Mouse (Mus musculus): Measurements from ENCODE around the gene Pla2g2d.

Pla2g2d gene

DNA sequence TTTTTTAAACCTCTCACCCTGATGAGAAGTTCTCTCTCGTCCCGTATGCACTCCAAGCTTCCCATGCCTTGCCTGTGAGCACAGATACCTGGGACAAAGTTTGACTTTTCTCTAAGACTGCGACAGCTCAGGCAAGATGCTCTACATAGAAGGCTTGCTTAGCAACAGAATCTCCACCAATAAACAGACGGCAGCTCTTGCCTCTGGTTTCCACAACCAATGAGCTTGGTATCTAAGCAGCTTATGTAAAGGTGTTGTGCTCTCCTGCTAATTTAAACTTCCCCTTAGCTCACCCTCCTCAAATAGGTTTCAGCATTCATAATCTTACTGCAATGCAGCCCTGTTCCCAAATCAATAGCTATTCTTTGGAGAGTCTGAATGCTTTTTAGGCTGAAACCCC is 26.1 kb downstream of the Pla2g2d start:
- ChIA-PET POLR2A (interaction anchor here in 3 of 4 experiments (0.9 to 1.9 kb wide), 6 partner anchors 11 to 1603 kb away, joined by 3 to 5 read pairs (median 3); no protein-coding TSS in a partner anchor), CTCF (interaction anchor here in 1 of 4 experiments (0.5 to 0.6 kb wide), 2 partner anchors 42 to 314 kb away, joined by 3 to 4 read pairs; no protein-coding TSS in a partner anchor)

DNA sequence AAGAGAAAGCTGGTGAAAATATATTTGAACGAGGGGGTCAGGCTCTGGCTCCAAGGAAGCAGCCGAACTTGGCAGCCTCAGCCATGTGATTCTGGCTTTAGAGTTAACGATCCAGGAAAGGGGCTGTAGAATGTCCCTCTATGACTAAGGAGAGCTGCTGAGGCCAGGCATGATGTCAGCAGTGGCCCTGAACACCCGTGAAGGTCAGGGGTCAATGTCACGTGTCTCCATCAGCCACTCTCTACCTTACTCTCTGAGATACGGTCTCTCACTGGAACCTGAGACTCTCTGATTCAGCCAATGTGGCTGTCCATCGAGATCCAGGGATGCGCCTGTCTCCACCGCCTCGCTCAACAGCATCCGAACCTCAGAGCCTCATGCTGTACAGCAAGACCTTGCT is 27.4 kb downstream of the Pla2g2d start:
- CTCF ChIA-PET = no interaction called here
- POLR2A ChIA-PET = interaction anchor here in 1 of 4 experiments (0.7 to 1.9 kb wide), 4 partner anchors 10 to 66 kb away, joined by 3 to 5 read pairs (median 4); no protein-coding TSS in a partner anchor

DNA sequence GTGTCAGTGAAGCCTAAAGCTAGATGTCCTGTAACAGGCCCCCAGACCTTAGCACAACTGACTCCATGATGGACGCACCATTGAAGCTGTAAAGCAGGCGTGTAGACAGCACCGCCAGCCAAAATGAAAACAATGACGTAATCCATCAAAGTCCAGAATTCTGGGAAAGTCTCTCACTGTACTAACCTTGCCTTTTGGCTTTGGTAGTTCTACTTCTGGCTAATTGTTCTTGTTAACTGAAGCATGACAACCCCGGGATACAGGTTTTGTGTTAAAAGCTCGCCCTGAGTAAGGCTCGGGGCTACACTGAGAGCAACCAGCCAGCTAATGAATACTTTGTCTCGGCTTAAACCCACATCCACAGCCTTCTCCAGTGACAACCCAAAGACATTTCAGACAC is 29.7 kb downstream of the Pla2g2d start:
- POLR2A ChIA-PET = interaction anchor here in 3 of 4 experiments (0.7 to 3.2 kb wide), 13 partner anchors 8 to 409 kb away, joined by 3 to 20 read pairs (median 4); partner anchors contain the start of gene Fam43b (in 1 of the 3)

DNA sequence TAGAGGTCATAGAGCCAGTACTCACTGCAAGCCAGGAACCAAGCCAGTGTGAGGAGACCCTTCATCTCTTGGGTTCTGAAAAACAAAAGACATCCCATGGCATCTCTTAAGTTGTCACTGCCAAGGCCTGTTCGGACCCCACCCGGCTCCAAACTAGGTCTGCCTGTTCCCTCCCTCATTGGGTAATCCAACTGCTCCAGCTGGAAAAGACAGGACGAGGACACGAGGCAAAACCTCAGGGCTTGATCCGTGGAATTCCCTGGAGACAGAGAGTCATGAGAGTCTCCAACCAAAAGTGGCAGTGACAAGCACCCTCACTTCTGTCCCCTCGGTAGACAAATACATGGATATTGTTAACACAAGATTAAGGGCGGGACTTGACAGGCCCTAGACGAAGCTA is 30.6 kb downstream of the Pla2g2d start:
- ChIA-PET POLR2A (interaction anchor here in 3 of 4 experiments (0.7 to 3.2 kb wide), 9 partner anchors 9 to 81 kb away, joined by 3 to 20 read pairs (median 4); no protein-coding TSS in a partner anchor), CTCF (interaction anchor here in 2 of 4 experiments (0.6 to 1.3 kb wide), 4 partner anchors 8 to 480 kb away, joined by 3 to 4 read pairs (median 3); no protein-coding TSS in a partner anchor)

More for the DNA sequence above, 29.7 kb downstream of the Pla2g2d start:
- CTCF ChIA-PET = interaction anchor here in 2 of 4 experiments (0.6 to 1.3 kb wide), 5 partner anchors 8 to 479 kb away, joined by 3 to 4 read pairs (median 3); no protein-coding TSS in a partner anchor

DNA sequence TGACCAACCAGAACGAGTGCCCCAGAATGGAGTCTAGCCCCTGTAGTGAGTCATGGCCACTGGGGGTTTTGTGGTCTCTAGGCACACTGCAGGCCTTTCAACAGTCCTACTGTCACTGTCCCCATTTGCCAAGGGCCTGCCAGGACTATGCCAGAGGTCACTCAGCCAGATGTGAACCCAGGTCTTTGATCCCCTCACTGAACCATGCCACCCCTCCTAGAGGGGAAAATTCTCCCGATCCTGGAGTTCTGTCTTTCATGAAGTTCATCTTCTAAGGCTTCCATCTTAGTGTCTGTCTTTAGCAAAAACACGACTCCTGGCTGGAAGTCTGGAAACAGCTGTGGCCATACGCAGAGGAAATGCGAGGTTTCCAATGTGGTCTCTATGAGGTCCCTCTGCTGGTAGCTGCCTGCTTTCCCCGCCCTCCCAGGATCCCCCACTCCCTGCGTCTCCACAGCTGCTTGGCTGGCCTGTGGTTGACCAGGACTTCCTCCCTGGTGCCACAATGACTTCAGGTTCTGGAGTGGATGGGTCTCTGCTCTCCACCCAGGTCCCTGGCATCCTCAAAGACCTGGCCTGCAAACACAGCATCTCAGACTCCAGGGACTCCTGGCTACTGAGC is 31.5 kb downstream of the Pla2g2d start:
- POLR2A ChIA-PET = interaction anchor here in 3 of 4 experiments (0.5 to 3.2 kb wide), 3 partner anchors 12 to 358 kb away, joined by 3 to 20 read pairs (median 3); no protein-coding TSS in a partner anchor
- CTCF ChIA-PET = interaction anchor here in 2 of 4 experiments (0.6 kb wide), 2 partner anchors 13 to 20 kb away, joined by 3 read pairs; no protein-coding TSS in a partner anchor

DNA sequence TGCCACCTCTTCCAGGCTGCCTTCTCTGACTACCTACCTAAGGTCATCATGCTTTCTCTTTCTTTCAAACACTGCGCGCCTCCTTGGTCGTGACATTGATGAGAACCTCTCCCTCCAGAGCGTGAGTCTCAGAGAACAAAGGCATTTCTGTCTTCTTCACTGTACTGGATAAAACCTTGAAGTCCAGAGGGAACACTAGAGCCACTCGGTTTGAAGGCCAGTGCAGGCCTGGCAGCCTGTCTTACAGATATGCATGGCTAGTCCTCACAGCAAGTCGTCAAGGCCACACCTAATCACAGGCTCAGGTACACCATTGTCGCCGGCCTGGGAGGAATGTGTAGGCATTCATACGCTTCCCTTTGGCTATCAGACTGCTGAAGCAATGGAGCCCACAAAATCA is 40.6 kb downstream of the Pla2g2d start:
- ChIA-PET POLR2A (interaction anchor here in 3 of 4 experiments (0.6 to 1.7 kb wide), 4 partner anchors 11 to 1873 kb away, joined by 3 to 11 read pairs (median 4); no protein-coding TSS in a partner anchor), CTCF (no interaction called here)

DNA sequence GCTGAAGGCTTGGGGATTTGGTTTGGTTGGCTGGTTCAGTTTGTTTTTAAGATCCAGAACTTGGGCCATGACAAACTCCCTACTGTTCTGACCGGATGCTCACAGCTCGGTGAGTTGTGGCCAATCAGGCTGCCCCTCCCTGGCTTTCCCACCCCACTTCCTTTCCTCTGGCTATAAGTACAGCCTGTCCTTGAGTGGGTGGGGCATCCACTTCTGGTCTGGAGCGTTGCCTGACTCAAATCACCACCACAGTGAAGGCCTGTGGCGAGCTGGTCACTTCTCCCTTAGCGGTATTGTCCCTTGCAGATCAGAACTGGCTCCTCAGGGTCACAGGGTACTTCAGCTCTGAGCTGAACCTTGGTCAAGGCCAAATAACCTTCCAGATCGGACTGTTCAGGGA is 42.2 kb downstream of the Pla2g2d start:
- CTCF ChIA-PET = interaction anchor here in 2 of 4 experiments (0.6 to 1.5 kb wide), 3 partner anchors 22 to 985 kb away, joined by 3 to 6 read pairs (median 5); no protein-coding TSS in a partner anchor
- POLR2A ChIA-PET = interaction anchor here in 2 of 4 experiments (0.9 to 2.2 kb wide), 4 partner anchors 14 to 24 kb away, joined by 3 to 4 read pairs (median 4); no protein-coding TSS in a partner anchor

DNA sequence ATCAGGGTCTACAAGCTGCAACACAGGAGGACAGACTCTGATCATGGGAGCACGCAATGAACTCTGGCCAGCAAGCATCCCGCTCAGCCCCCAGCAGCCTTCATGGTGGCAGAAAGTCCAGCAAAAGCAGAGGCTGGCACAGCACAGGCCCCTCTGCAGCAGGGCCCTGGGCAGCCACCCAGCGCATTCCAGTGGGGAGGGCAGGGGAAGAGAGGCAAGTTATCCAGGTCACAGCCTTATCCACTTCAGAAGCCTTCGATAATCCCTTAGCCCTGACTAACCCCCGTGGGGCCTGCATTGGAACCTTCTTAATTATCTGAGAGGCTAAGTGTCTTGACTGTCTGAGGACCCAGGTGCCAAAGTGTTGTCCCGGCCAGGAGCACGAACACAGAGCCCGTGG is 43.6 kb downstream of the Pla2g2d start:
- ChIA-PET POLR2A (interaction anchor here in 2 of 4 experiments (0.6 to 1.3 kb wide), 2 partner anchors 17 kb away, joined by 3 to 8 read pairs; no protein-coding TSS in a partner anchor), CTCF (interaction anchor here in 1 of 4 experiments (0.5 kb wide), 1 partner anchor 269 kb away, joined by 3 read pairs; no protein-coding TSS in a partner anchor)

DNA sequence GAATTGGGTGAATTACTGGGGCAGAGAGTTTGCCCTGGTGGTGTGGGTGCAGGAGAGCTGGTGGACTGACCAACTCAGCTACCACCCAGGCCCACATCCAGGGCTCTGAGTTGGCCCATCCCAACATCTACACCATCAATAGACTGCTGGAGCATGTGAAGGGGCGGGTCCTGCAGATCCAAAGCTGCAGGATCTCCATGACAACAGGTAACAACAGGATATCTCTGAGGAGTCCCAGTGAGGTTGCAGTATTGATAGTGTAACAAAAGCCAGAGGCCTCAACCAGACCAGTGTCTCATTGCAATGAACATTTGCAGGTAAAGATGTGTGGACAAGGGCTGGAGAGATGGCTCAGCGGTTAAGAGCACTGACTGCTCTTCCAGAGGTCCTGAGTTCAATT is 45.5 kb downstream of the Pla2g2d start:
- ChIA-PET POLR2A (interaction anchor here in 1 of 4 experiments (1.5 kb wide), 1 partner anchor 16 kb away, joined by 4 read pairs; no protein-coding TSS in a partner anchor), CTCF (interaction anchor here in 2 of 4 experiments (1.0 to 1.1 kb wide), 3 partner anchors 35 to 321 kb away, joined by 3 read pairs; no protein-coding TSS in a partner anchor)

DNA sequence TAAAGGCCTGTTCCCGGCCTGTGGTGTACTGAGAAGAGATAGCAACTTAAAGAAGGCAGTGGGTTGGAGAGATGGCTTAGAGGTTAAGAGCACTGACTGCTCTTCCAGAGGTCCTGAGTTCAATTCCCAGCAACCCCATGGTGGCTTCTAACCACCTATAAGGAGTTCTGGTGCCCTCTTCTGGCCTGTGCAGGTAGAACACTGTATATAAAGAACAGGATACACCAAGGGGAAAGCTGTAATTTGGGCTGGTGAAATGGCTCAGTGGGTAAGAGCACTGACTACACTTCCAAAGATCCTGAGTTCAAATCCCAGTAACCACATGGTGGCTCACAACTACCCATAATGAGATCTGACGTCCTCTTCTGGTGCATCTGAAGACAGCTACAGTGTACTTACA is 48.6 kb downstream of the Pla2g2d start:
- CTCF ChIA-PET = interaction anchor here (0.6 to 2.0 kb wide), 19 partner anchors 27 to 498 kb away, joined by 3 to 11 read pairs (median 4); partner anchors contain the start of gene Pink1 (in 1 of the 4)

DNA sequence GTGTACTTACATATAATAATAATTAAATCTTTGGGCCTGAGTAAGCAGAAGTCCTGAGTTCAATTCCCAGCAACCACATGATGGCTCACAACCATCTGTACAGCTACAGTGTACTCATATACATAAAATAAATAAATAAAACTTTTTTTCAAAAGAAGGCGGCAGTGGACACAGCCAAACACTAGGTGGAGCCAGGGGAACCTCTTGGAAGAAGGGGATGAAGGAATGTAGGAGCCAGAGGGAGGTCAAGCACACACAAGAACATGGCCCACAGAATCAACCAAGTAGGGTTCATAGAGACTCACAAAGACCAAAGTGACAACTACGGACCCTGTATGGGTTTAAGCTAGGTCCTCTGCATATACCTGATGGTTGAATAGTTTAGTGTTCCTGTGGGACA is 49.1 kb downstream of the Pla2g2d start:
- CTCF ChIA-PET = interaction anchor here (0.6 to 2.0 kb wide), 17 partner anchors 26 to 498 kb away, joined by 3 to 11 read pairs (median 4); partner anchors contain the start of gene Pink1 (in 1 of the 4)

More for the DNA sequence above, 48.6 kb downstream of the Pla2g2d start:
- POLR2A ChIA-PET = interaction anchor here in 1 of 4 experiments (0.7 to 1.2 kb wide), 3 partner anchors 9 to 1140 kb away, joined by 3 to 4 read pairs (median 3); no protein-coding TSS in a partner anchor

DNA sequence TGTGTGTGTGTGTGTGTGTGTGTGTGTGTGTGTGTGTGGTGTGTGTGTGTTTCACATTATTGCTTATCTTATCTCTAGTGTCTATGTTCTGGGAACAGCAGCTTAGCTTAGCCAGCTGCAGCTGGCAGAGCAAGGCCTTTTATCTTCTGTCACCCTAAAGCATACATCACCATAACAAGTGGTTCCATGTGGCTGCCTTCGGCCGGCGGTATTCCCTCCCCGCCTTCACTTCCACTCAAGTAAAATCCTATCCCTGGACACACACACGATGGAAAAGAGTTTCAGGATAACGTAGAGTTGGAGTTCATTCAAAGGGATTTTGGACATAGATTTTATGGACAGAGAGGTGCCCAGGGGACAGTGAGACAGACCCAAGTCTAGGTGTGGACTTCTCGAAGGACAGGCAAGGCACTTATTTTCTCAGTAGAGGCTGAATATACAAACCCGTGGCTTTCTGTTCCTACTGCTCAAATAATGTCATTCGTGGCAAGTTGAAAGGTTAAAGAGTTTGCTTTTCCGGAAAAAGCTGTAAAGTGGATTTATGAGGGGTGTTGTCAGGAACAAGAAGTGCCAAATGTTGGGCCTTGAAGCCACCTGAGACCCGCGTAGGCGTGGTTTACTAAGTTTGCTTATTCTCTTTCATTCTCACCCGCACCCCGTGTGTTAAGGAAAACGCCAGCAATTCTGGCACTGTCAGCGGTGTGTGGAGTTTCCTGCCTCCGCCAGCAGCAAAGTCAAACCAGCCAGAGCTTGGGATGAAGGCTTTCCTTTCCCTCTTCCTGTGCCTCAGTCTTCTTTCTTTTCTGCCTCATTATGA is 50.4 kb downstream of the Pla2g2d start:
- ChIA-PET CTCF (interaction anchor here (0.6 to 2.0 kb wide), 16 partner anchors 14 to 1555 kb away, joined by 3 to 7 read pairs (median 4); no protein-coding TSS in a partner anchor), POLR2A (interaction anchor here (0.6 to 1.4 kb wide), 5 partner anchors 18 to 996 kb away, joined by 3 to 7 read pairs (median 3); no protein-coding TSS in a partner anchor)

More for the DNA sequence above, 49.1 kb downstream of the Pla2g2d start:
- POLR2A ChIA-PET = interaction anchor here in 2 of 4 experiments (0.7 to 1.2 kb wide), 4 partner anchors 9 to 1140 kb away, joined by 3 to 4 read pairs (median 3); no protein-coding TSS in a partner anchor

DNA sequence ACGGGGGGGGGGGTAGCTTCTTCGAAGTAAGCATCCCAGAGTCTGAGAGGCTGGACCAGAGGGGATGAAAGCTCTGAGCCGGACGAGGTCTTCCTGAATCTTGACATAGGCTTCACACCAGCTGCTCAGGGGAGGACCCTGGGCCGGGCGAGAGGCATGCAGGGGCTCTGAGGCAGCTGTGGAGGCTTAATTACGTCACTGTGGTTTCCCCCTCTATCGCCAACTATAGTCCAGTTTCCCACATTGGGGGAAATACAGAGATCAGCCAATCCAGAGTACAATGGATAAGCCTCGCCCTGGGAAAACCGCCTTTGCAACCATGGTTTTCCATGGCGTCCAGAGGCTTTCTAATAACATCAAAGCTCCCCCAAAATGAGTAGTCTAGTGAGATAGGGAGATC is 51.6 kb downstream of the Pla2g2d start:
- CTCF ChIA-PET = interaction anchor here in 3 of 4 experiments (0.6 to 2.0 kb wide), 4 partner anchors 29 to 786 kb away, joined by 3 to 6 read pairs (median 4); no protein-coding TSS in a partner anchor
- POLR2A ChIA-PET = interaction anchor here in 3 of 4 experiments (0.6 to 1.4 kb wide), 4 partner anchors 16 to 416 kb away, joined by 3 to 5 read pairs (median 3); no protein-coding TSS in a partner anchor

Data from embryonic stem cell, embryonic (primary cell).